Mouse (Mus musculus) limb, embryonic 15.5 days (tissue): ENCODE data around the gene Nxn. TPM values are rescaled to one million over a fixed set of nuclear protein-coding genes. Genes with fewer than 3 reads are reported as not detected.

Source experiments
- ATAC-seq: fragments of 200-750 bp; cut with Nextera tagmentation; 2 replicates; pipeline ENCODE4 v1.8.0; 2017; ENCODE audit warnings: low read depth, moderate TSS enrichment; ENCODE audit not compliant: insufficient number of reproducible peaks, low FRiP score, low TSS enrichment
- H3K27ac ChIP-seq: fragments of 300-500 bp; sonication (generic); 2 replicates; pipeline ENCODE4 v1.5.1; 2015; ENCODE audit warnings: moderate library complexity, mild to moderate bottlenecking, inconsistent platforms
- H3K27me3 ChIP-seq: fragments of 300-500 bp; sonication (generic); 2 replicates; pipeline ENCODE4 v1.6.1; 2015; ENCODE audit warnings: inconsistent platforms
- H3K36me3 ChIP-seq: fragments of 300-500 bp; sonication (generic); 2 replicates; pipeline ENCODE4 v1.6.1; 2015; ENCODE audit warnings: inconsistent platforms
- H3K4me1 ChIP-seq: fragments of 300-500 bp; sonication (generic); 2 replicates; pipeline ENCODE4 v1.6.1; 2015; ENCODE audit warnings: inconsistent platforms
- H3K4me2 ChIP-seq: fragments of 300-500 bp; sonication (generic); 2 replicates; pipeline ENCODE4 v1.6.1; 2015; ENCODE audit warnings: mild to moderate bottlenecking, inconsistent platforms
- H3K4me3 ChIP-seq: fragments of 300-500 bp; sonication (generic); 2 replicates; pipeline ENCODE4 v1.5.1; 2015; ENCODE audit warnings: mild to moderate bottlenecking, inconsistent platforms
- H3K9ac ChIP-seq: fragments of 300-500 bp; sonication (generic); 2 replicates; pipeline ENCODE4 v1.6.1; 2015; ENCODE audit warnings: inconsistent platforms
- H3K9me3 ChIP-seq: fragments of 300-500 bp; sonication (generic); 2 replicates; pipeline ENCODE4 v1.6.1; 2016; ENCODE audit warnings: inconsistent platforms
- WGBS: fragments of 180-500 bp; shearing (Covaris S2); methylation state at CpG from one replicate; pipeline ENCODE4 v1.1.7; 2015; 5-methylcytosine and 5-hydroxymethylcytosine counted together
- polyA plus RNA-seq: library from polyadenylated mRNA; unstranded; fragments of >200 nt; fragmentation: Nextera tagmentation; extraction: Ambion mirVana; gene quantifications from 2 replicates; pipeline ENCODE4 v1.2.1, GENCODE M21; 2015

Gene Nxn
- polyA plus RNA-seq, 1 experiment from 2014 or later, result 60.8 TPM

DNA sequence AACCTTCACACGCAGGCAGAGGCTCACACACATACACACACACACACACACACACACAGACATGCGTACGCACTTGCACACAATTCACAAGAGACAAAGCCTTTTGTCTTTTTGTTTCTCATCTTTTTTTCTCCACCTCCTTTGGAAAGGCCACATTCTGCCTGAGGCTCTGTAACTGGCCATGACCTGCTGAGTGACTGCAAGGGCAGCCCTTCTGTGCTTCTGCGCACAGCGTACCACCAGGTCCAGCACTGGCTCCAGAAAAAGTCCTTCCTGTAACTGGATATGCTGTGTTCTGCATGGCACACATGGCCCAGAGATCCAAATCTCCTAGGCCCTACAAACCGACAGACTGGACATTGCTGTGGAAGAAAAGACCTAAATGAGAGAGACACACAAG, 38.7 kb downstream of the Nxn start:
- Histone ChIP-seq H3K27ac (no peak overlapping the region), H3K9ac (no peak overlapping the region), H3K9me3 (no peaks in the 10 kb centered on the region), H3K27me3 (no peaks in the 10 kb centered on the region), H3K36me3 (no peaks in the 10 kb centered on the region), H3K4me1 (peaks cover 62% of the 10 kb centered on the region), H3K4me3 (no peak overlapping the region), H3K4me2 (no peak overlapping the region)
- 73% methylated on average over 6 of the region's 6 CpGs for WGBS
- ATAC-seq, result no peak

DNA sequence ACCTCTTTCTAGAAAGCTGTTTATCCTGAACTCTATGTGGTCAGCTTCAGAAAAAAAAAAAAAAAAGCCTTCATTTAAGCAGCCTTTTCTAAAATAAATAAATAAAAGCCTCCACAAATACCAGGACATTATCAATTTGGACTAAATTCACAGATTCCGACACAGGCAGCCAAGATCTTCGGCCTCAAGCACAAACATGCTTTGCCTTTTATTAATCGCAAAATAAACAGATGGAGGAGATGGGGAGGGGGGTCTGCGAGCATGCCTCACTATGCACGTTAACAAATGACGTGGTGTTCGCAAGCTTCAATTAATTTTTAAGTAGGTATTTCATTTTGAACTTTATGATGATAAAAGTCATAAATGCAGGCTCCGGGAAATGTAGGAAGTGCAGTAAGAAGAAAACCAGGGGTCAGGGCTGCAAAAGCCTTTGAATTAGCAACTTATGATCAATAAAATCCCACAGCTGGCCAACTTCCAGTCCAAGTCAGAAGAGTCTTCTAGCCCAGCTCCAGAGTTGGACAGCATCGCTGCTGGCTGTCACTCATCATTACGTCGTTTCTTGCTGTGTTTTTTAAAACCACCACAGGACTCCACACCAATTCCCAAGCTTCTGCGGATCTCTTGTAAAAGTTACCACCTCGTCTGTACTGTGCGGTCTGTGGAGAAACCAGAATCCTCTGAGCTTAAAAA, 40.2 kb downstream of the Nxn start:
- Histone ChIP-seq H3K9ac (no peak overlapping the region), H3K4me1 (peaks cover 68% of the 10 kb centered on the region), H3K9me3 (no peaks in the 10 kb centered on the region), H3K27ac (peak overlapping the region; percentile 47), H3K4me3 (no peak overlapping the region), H3K36me3 (no peaks in the 10 kb centered on the region), H3K4me2 (peak overlapping the region; percentile 5; the same call in 1 of the 2 replicates), H3K27me3 (no peaks in the 10 kb centered on the region)
- ATAC-seq, result no peak; the same call in 1 of the 2 replicates
- WGBS, result 26% methylated on average over 14 of the region's 14 CpGs

DNA sequence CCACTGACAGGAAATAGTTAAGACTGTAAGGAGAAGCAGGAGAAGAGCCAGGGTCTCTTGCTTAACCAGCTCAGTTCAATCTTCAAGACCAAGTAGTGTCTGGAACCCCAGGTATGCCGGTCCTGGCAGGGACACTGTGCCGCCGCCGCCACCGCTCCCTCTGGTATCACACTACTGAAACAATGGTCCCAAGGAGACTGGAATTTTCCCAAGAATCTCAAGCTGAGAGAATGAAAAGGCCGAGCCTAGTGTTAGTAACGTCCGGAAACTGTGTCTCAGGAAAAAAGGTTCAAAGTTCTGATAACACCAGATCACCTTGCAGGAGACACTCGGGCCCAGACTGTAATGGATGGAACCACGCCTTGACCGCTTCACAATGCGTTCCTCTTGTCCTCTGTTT, 41.5 kb downstream of the Nxn start:
- H3K36me3 ChIP-seq, result no peaks in the 10 kb centered on the region; the same call in 1 of the 2 replicates
- H3K9ac ChIP-seq, result no peak overlapping the region
- ATAC-seq, result no peak
- H3K27ac ChIP-seq, result no peak overlapping the region
- no peak overlapping the region for H3K4me3 ChIP-seq
- no peaks in the 10 kb centered on the region for H3K27me3 ChIP-seq
- H3K4me2 ChIP-seq, result no peak overlapping the region
- peaks cover 73% of the 10 kb centered on the region for H3K4me1 ChIP-seq
- no peaks in the 10 kb centered on the region for H3K9me3 ChIP-seq
- 82% methylated on average over 12 of the region's 12 CpGs for whole genome bisulfite sequencing

DNA sequence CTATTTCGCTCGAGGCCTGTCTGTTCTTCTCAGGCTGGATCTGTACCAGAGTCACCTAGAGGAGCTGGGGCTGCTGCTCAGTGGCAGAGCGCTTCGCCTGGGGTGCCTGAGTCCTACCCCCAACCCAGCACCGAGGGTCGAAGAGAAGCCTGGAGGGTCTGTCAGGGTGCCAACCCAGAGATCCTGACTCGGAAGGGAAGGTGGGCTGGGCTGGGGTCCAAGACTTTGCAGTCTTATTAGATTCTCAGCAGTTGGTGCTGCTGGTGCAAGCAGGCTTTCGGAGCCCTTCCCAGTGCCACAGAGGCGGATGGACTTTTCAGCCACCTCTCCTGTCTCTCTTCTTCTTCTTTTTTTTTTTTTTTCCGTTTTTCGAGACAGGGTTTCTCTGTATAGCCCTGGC, 42.8 kb downstream of the Nxn start:
- Histone ChIP-seq H3K9me3 (no peaks in the 10 kb centered on the region), H3K4me1 (peaks cover 82% of the 10 kb centered on the region), H3K4me2 (no peak overlapping the region), H3K9ac (no peak overlapping the region), H3K4me3 (no peak overlapping the region), H3K27me3 (no peaks in the 10 kb centered on the region), H3K36me3 (no peaks in the 10 kb centered on the region; the same call in 1 of the 2 replicates), H3K27ac (no peak overlapping the region)
- no peak for ATAC-seq
- 65% methylated on average over 11 of the region's 11 CpGs for WGBS

DNA sequence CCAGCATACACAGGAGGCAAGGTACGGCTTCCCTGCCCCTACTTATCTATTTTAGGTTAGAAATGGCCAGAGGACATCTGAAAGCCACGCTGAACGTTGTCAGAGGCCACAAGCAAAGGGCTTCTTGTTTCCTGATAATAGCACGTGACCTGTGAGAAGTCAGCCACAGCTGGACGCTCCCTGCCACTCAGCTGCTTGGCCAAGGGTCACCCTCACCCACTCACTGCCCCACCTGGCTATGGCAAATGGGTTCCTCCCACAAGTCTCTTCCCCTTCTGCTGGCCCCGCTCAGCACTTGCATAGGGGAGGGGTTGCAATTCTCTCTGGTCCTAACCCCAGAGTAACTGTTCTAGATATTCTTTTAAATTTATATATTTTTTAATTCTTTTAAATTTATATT, 43.5 kb downstream of the Nxn start:
- Histone ChIP-seq H3K4me1 (peaks cover 88% of the 10 kb centered on the region), H3K27ac (no peak overlapping the region), H3K9ac (no peak overlapping the region), H3K36me3 (no peaks in the 10 kb centered on the region; the same call in 1 of the 2 replicates), H3K27me3 (no peaks in the 10 kb centered on the region), H3K9me3 (no peaks in the 10 kb centered on the region), H3K4me3 (no peak overlapping the region), H3K4me2 (no peak overlapping the region)
- WGBS, result 74% methylated on average over 6 of the region's 6 CpGs
- ATAC-seq, result no peak

DNA sequence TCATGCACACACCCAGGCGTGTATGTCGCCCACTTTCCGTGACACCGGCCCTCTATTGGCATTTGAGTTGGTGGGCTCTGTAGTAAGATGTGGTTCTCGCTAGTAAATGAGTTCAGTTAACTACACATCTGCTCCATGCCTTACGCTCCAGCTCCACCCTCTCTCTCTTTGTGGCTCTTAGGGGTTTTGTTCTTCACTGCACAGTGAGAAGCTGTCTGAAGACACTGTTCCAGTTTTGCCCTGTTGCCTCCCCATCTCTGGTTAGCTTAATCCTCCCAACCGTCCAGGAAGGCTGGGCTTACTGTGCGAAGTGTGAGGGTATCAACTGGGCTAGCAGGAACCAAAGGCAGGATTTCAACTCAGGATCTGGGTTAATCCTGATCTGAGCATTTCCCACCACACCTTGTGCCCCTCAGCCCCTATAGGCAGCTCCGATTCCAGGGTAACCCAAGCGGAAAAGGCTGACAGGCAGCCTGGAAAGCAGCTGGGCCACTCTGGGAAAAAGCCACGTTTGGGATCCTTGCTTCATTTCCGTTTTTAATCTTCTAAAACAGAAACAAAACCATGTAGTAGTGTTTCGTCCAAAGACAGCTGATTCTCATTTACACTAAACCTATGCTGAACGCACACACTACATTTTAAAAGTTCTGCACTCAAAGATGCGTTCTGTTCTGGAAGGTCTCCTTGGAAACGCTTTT, 45.9 kb downstream of the Nxn start:
- Histone ChIP-seq H3K27me3 (no peaks in the 10 kb centered on the region), H3K4me3 (no peak overlapping the region), H3K9me3 (no peaks in the 10 kb centered on the region), H3K36me3 (no peaks in the 10 kb centered on the region; the same call in 1 of the 2 replicates), H3K27ac (peak overlapping the region; percentile 72), H3K9ac (no peak overlapping the region), H3K4me1 (peaks cover 93% of the 10 kb centered on the region), H3K4me2 (peak overlapping the region; percentile 24; the same call in 1 of the 2 replicates)
- WGBS, result 44% methylated on average over 16 of the region's 16 CpGs
- no peak for ATAC-seq

DNA sequence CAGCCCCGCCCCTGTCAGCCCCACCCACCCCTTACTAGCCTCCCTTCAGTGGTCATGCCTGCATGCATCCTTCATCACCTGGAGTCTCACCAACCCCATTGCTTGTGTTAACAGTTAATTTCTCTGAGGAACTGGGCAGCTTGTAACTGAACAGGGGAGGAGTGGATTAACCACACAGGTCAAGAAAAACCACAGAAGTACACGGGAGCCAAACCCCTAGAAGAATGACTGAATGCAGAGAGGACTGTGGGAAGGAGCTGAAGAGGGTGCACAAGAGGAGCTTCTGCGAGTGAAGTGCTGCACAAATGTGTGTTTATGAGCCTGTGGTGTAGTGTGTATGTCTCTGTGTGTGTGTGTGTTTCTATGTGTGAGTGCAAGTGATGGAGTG, 47.3 kb downstream of the Nxn start:
- Histone ChIP-seq H3K4me2 (no peak overlapping the region), H3K4me3 (no peak overlapping the region), H3K4me1 (peaks cover 80% of the 10 kb centered on the region), H3K27ac (0 out of 2 replicates have a peak overlapping the region, but pooled peaks have one; percentile 43), H3K27me3 (no peaks in the 10 kb centered on the region), H3K9me3 (no peaks in the 10 kb centered on the region), H3K9ac (no peak overlapping the region), H3K36me3 (no peaks in the 10 kb centered on the region; the same call in 1 of the 2 replicates)
- 24% methylated on average over 3 of the region's 3 CpGs for WGBS
- ATAC-seq, result no peak

DNA sequence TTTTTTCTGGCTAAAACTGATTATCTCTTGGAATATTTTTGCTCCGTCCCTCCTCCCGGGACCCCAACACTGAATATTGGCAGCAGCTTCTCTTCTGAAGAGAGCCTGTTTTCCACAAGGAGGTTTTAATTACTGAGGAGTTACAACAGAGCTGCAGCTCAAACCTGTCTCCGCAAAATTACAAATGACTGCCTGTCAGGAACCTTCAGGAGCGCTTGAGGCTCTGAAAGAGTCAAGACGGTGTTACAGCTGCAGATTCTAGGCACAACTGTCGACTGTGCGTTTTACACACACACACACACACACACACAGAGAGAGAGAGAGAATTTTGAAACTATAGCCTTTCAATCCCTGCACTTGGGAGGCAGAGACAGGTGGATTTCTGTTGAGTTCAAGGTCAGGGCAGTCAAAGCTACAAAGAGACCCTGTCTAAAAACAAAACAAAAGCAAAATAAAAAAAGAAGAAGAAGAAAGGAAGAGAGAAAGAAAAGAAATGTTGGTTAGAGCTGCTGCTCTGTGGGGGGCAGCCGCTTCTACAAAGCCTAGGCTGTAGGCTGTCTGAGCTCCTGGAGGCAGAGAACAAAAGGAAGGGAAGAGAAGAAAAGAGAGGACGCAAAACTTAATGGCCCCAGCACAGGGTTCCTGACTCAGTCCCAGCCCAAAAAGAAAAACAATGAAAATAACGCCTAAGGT, 47.9 kb downstream of the Nxn start:
- Histone ChIP-seq H3K9me3 (no peaks in the 10 kb centered on the region), H3K4me1 (peaks cover 78% of the 10 kb centered on the region), H3K4me2 (no peak overlapping the region), H3K27ac (peak overlapping the region; percentile 43; the same call in 1 of the 2 replicates), H3K36me3 (no peaks in the 10 kb centered on the region; the same call in 1 of the 2 replicates), H3K9ac (no peak overlapping the region), H3K4me3 (no peak overlapping the region), H3K27me3 (no peaks in the 10 kb centered on the region)
- WGBS, result 26% methylated on average over 10 of the region's 10 CpGs
- no peak for ATAC-seq

DNA sequence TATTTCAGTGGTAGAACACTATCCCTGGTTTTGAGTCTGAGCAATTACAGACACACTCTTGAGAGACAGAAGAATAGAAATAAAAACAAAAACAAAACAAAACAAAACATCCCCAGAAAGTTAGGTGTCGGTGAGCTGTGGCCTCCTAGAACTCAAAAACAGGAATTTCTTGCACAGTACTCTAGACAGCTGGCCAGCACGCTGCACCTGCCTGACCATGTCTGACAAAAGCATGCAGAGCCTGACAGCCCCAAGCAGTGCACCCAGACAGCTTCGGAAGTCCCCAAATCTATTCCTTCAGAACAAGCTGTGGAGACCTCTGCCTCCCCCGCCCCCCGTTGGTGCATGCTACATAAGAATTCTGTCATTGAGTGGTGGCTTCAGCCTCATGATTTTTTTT, 49.1 kb downstream of the Nxn start:
- H3K27ac ChIP-seq, result peak overlapping the region; percentile 43; the same call in 1 of the 2 replicates
- H3K36me3 ChIP-seq, result no peaks in the 10 kb centered on the region; the same call in 1 of the 2 replicates
- H3K9me3 ChIP-seq, result no peaks in the 10 kb centered on the region
- no peak overlapping the region for H3K4me3 ChIP-seq
- WGBS, result 53% methylated on average over 5 of the region's 5 CpGs
- H3K4me1 ChIP-seq, result peaks cover 65% of the 10 kb centered on the region
- H3K4me2 ChIP-seq, result no peak overlapping the region; the same call in 1 of the 2 replicates
- no peaks in the 10 kb centered on the region for H3K27me3 ChIP-seq
- ATAC-seq, result no peak; the same call in 1 of the 2 replicates
- no peak overlapping the region for H3K9ac ChIP-seq

DNA sequence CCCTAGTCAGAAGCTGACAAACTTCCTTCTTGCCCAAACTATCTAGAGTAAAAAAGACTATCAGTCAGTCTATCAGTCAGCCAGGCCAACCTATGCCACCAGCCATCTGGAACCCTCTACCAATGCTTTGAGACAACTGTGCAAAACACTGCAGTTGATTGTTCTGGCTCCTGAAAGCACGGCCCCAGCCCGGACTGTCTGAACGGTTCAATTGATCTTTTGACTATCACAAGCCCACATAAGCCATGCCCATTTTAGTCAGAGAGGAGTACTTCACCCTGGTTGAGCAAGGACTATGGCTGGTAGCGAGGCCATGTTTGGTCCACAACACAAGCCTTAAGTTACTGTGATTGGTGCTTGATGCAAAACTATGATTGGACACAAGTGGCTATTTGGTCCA, 51.4 kb downstream of the Nxn start:
- Histone ChIP-seq H3K36me3 (no peaks in the 10 kb centered on the region), H3K4me2 (no peak overlapping the region), H3K4me1 (peaks cover 57% of the 10 kb centered on the region), H3K27ac (no peak overlapping the region), H3K9me3 (no peaks in the 10 kb centered on the region), H3K4me3 (no peak overlapping the region), H3K27me3 (no peaks in the 10 kb centered on the region), H3K9ac (no peak overlapping the region)
- WGBS, result 79% methylated on average over 4 of the region's 4 CpGs
- no peak for ATAC-seq

DNA sequence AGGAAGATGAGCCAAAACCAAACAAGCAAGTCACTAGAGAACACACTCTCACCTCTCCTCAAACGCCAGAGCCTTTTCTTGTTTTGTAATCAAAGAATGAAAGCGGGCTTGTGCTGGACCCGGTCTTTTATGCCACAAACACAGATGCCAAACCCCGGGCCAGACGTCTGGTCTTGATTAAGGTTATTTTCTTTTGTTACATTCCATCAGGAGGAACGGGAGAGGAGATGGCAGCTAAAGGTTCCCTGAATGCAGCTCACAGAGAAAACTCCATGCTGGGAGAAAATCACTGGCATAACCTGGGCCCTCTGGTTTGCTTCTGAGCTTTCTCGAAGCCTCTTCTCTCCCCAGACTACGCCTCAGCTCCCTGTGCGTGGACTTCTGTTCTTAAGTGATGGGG, 55.9 kb downstream of the Nxn start:
- ATAC-seq, result no peak
- H3K9ac ChIP-seq, result no peak overlapping the region

More for the DNA sequence above, 55.9 kb downstream of the Nxn start:
- H3K27me3 ChIP-seq, result no peaks in the 10 kb centered on the region
- H3K9me3 ChIP-seq, result no peaks in the 10 kb centered on the region
- H3K36me3 ChIP-seq, result no peaks in the 10 kb centered on the region
- H3K4me1 ChIP-seq, result peaks cover 50% of the 10 kb centered on the region
- WGBS, result 27% methylated on average over 9 of the region's 9 CpGs
- H3K27ac ChIP-seq, result peak overlapping the region; percentile 65
- H3K4me3 ChIP-seq, result no peak overlapping the region
- H3K4me2 ChIP-seq, result no peak overlapping the region
